Comparison of ENCODE assay signal across 8 mouse cellular contexts in genomic region chr9:55283516-55283915, GRCm38 (mm10). TPM values are rescaled to one million over a fixed set of nuclear protein-coding genes. Genes with fewer than 3 reads are reported as not detected.
DNase-seq lines count a peak whose midpoint lies in the region; ATAC-seq and TF ChIP-seq lines count a peak whose summit lies in the region.

No protein-coding gene starts in this region.

- H3K36me3 ChIP-seq in embryonic facial prominence, embryonic 12.5 days, result no peaks in the 10 kb centered on the region
- no peaks in the 10 kb centered on the region for H3K36me3 ChIP-seq in kidney, embryonic 14.5 days (ENCODE audit: control insufficient read depth, insufficient read depth, low read length)
- H3K36me3 ChIP-seq in lung, postnatal 0 days (ENCODE audit: insufficient read depth, low read length), result no peaks in the 10 kb centered on the region

- no peak for ATAC-seq in embryonic facial prominence, embryonic 12.5 days (ENCODE audit: insufficient number of reproducible peaks, insufficient read depth, low FRiP score, low TSS enrichment)
- ATAC-seq in kidney, embryonic 14.5 days (ENCODE audit: low FRiP score, low TSS enrichment), result no peak
- peak; percentile 43; the same call in 1 of the 2 replicates for ATAC-seq in lung, postnatal 0 days

- no peaks in the 10 kb centered on the region for H3K9me3 ChIP-seq in embryonic facial prominence, embryonic 12.5 days
- no peaks in the 10 kb centered on the region for H3K9me3 ChIP-seq in kidney, embryonic 14.5 days (ENCODE audit: control insufficient read depth, low read length)
- H3K9me3 ChIP-seq in lung, postnatal 0 days (ENCODE audit: low read length), result no peaks in the 10 kb centered on the region

- no peaks in the 10 kb centered on the region for H3K27me3 ChIP-seq in embryonic facial prominence, embryonic 12.5 days
- no peaks in the 10 kb centered on the region; the same call in 1 of the 2 replicates for H3K27me3 ChIP-seq in kidney, embryonic 14.5 days (ENCODE audit: control insufficient read depth, insufficient read depth, low read length)
- H3K27me3 ChIP-seq in lung, postnatal 0 days (replicated peaks; ENCODE audit: insufficient read depth, low read length), result no peaks in the 10 kb centered on the region

- intact Hi-C loops in left cerebral cortex, postnatal 25 days (cut with DNase I), result no loop called here

- H3K4me2 ChIP-seq in embryonic facial prominence, embryonic 12.5 days (replicated peaks), result peak overlapping the region; percentile 33; the same call in 1 of the 2 replicates
- peak overlapping the region; percentile 29; the same call in 1 of the 2 replicates for H3K4me2 ChIP-seq in kidney, embryonic 14.5 days (replicated peaks; ENCODE audit: low read depth, low read length)
- H3K4me2 ChIP-seq in lung, postnatal 0 days (replicated peaks; ENCODE audit: low read depth, low read length), result peak overlapping the region; percentile 36; the same call in 1 of the 2 replicates

- H3K27ac ChIP-seq in embryonic facial prominence, embryonic 12.5 days, result no peak overlapping the region
- no peak overlapping the region for H3K27ac ChIP-seq in kidney, embryonic 14.5 days (ENCODE audit: low read depth, low read length)
- no peak overlapping the region for H3K27ac ChIP-seq in lung, postnatal 0 days (ENCODE audit: low read length)

- TF ChIP-seq CTCF in lung, postnatal 0 days (IDR thresholded peaks at IDR 0.05), result no peak

- no peak for TF ChIP-seq EP300 in lung, postnatal 0 days (IDR thresholded peaks at IDR 0.05)

- H3K9ac ChIP-seq in embryonic facial prominence, embryonic 12.5 days, result no peak overlapping the region
- no peak overlapping the region for H3K9ac ChIP-seq in kidney, embryonic 14.5 days (ENCODE audit: low read depth, low read length)
- no peak overlapping the region for H3K9ac ChIP-seq in lung, postnatal 0 days (replicated peaks; ENCODE audit: low read depth)

- H3K4me1 ChIP-seq in embryonic facial prominence, embryonic 12.5 days, result peaks cover 8% of the 10 kb centered on the region; the same call in 1 of the 2 replicates
- H3K4me1 ChIP-seq in kidney, embryonic 14.5 days (ENCODE audit: control insufficient read depth, insufficient read depth, low read length), result no peaks in the 10 kb centered on the region
- H3K4me1 ChIP-seq in lung, postnatal 0 days (ENCODE audit: insufficient read depth, low read depth, low read length), result no peaks in the 10 kb centered on the region

- WGBS in embryonic facial prominence, embryonic 12.5 days, result 5% methylated on average over 14 of the region's 14 CpGs
- WGBS in kidney, embryonic 14.5 days, result under 1% methylated on average over 14 of the region's 14 CpGs
- WGBS in lung, postnatal 0 days, result 1% methylated on average over 14 of the region's 14 CpGs

- no peak overlapping the region for H3K4me3 ChIP-seq in embryonic facial prominence, embryonic 12.5 days
- no peak overlapping the region; the same call in 1 of the 2 replicates for H3K4me3 ChIP-seq in kidney, embryonic 14.5 days (ENCODE audit: low read length)
- no peak overlapping the region for H3K4me3 ChIP-seq in lung, postnatal 0 days (ENCODE audit: low read depth, low read length)

- peak; percentile 46 for DNase-seq in ovary, postnatal 36 days (ENCODE audit: low spot score)
- no peak for DNase-seq in ovary, postnatal 10 days (ENCODE audit: low spot score)
- peak; percentile 61 for DNase-seq in lung, postnatal 0 days (ENCODE audit: low spot score)
- no peak for DNase-seq in cerebellum, adult 9-10 months
- DNase-seq in cerebellum, adult 18-20 months, result no peak
- no peak for DNase-seq in left cerebral cortex, postnatal 25 days (ENCODE audit: low spot score in 2 of 2)

RNA-seq across cellular contexts. Expression of gene Nrg4, which starts 43.1 kb away (rescaled TPM):
- 2.1 and 2.2 TPM in 2 replicates for polyA plus RNA-seq in embryonic facial prominence, embryonic 12.5 days (2016; fragmentation: Nextera tagmentation; extraction: Ambion mirVana)
- polyA plus RNA-seq in kidney, embryonic 14.5 days (2014; fragmentation: Nextera tagmentation; extraction: Ambion mirVana), result 0.86 and 1.3 TPM in 2 replicates
- polyA plus RNA-seq in lung, postnatal 0 days (2015; fragmentation: Nextera tagmentation; extraction: Ambion mirVana), result 1.2 and 1.4 TPM in 2 replicates
- total RNA-seq in left cerebral cortex, postnatal 25 days (2021), result under 1 TPM; 0.37 to 0.46 TPM

RNA-seq across cellular contexts. Expression of gene Tmem266, which starts 43.2 kb away (rescaled TPM):
- polyA plus RNA-seq in embryonic facial prominence, embryonic 12.5 days (2016; fragmentation: Nextera tagmentation; extraction: Ambion mirVana), result 0.87 and 0.91 TPM in 2 replicates
- 0.09 and 0.39 TPM in 2 replicates for polyA plus RNA-seq in kidney, embryonic 14.5 days (2014; fragmentation: Nextera tagmentation; extraction: Ambion mirVana)
- 0.05 and 0.07 TPM in 2 replicates for polyA plus RNA-seq in lung, postnatal 0 days (2015; fragmentation: Nextera tagmentation; extraction: Ambion mirVana)
- total RNA-seq in left cerebral cortex, postnatal 25 days (2021), result 10 to 100 TPM in 1 of 2 experiments, 1 to 10 TPM in 1; 8.4 to 10.4 TPM

Comparison
In these comparisons a context has a peak if more than half of its experiments do, and no peak if none do; other contexts are left out.
1. DNase-seq: peak in ovary, postnatal 36 days (single experiment) and lung, postnatal 0 days (single experiment); none in ovary, postnatal 10 days (single experiment), cerebellum, adult 9-10 months (single experiment), cerebellum, adult 18-20 months (0 of 2) and left cerebral cortex, postnatal 25 days (0 of 2).
2. Peak in every context shown above with its lines, with median percentiles within 50 percentile points of each other: H3K4me2 ChIP-seq.